ENCODE assay signal across 16 mouse cellular contexts in genomic region chr11:103068272-103068671, GRCm38 (mm10). TPM values are rescaled to one million over a fixed set of nuclear protein-coding genes. Genes with fewer than 3 reads are reported as not detected.
A peak's percentile ranks its signal among the peaks of the same experiment; 100 is the strongest.
DNase-seq lines count a peak whose midpoint lies in the region; ATAC-seq and TF ChIP-seq lines count a peak whose summit lies in the region.
"Had no signal": no experiment of that assay in that cellular context is flagged by ENCODE, and none has a peak within 500 bp of the region (broad histone marks: within the 10 kb centered on the region; RNA-seq: fewer than 3 reads in every experiment).

No protein-coding gene starts in this region.

- no peak overlapping the region for H3K4me2 ChIP-seq in heart, embryonic 16.5 days (ENCODE audit: low read depth, low read length)
- H3K4me2 ChIP-seq in lung, embryonic 16.5 days (ENCODE audit: low read depth, low read length), result no peak overlapping the region
- peak overlapping the region; percentile 63 for H3K4me2 ChIP-seq in myocyte (ENCODE audit: low read depth)
- H3K4me2 ChIP-seq: forebrain, embryonic 13.5 days; liver, embryonic 15.5 days; midbrain, embryonic 12.5 days; neural tube, embryonic 12.5 days had no signal

- no peak for ATAC-seq in heart, embryonic 16.5 days (replicated peaks; ENCODE audit: extremely low read depth, insufficient read depth, low FRiP score)
- no peak for ATAC-seq in lung, embryonic 16.5 days (ENCODE audit: low read depth)
- ATAC-seq: forebrain, embryonic 13.5 days had no signal

- no peaks in the 10 kb centered on the region for H3K9me3 ChIP-seq in heart, embryonic 16.5 days (replicated peaks; ENCODE audit: control insufficient read depth, low read length)
- no peaks in the 10 kb centered on the region for H3K9me3 ChIP-seq in lung, embryonic 16.5 days (ENCODE audit: control insufficient read depth, low read length)
- H3K9me3 ChIP-seq: forebrain, embryonic 13.5 days; liver, embryonic 15.5 days; midbrain, embryonic 12.5 days; neural tube, embryonic 12.5 days had no signal

- no peak overlapping the region for H3ac ChIP-seq in myocyte (ENCODE audit: control insufficient read depth, insufficient read length)

- 94% methylated on average over 4 of the region's 4 CpGs for WGBS in heart, embryonic 16.5 days
- WGBS in lung, embryonic 16.5 days, result 85% methylated on average over 4 of the region's 4 CpGs

- H3K9ac ChIP-seq in heart, embryonic 16.5 days (ENCODE audit: low read length), result no peak overlapping the region
- H3K9ac ChIP-seq in lung, embryonic 16.5 days (ENCODE audit: low read length), result no peak overlapping the region
- H3K9ac ChIP-seq: forebrain, embryonic 13.5 days; liver, embryonic 15.5 days; midbrain, embryonic 12.5 days; neural tube, embryonic 12.5 days had no signal

- peaks cover 16% of the 10 kb centered on the region for H3K4me1 ChIP-seq in heart, embryonic 16.5 days (ENCODE audit: control insufficient read depth, insufficient read depth, low read length)
- peaks cover 8% of the 10 kb centered on the region for H3K4me1 ChIP-seq in lung, embryonic 16.5 days (replicated peaks; ENCODE audit: control insufficient read depth, insufficient read depth, low read length)
- H3K4me1 ChIP-seq: forebrain, embryonic 13.5 days; liver, embryonic 15.5 days; midbrain, embryonic 12.5 days; neural tube, embryonic 12.5 days had no signal

- no peak overlapping the region for H3K4me3 ChIP-seq in gastrocnemius, adult 2 months
- no peak overlapping the region for H3K4me3 ChIP-seq in heart, embryonic 16.5 days (ENCODE audit: low read length)
- H3K4me3 ChIP-seq in lung, embryonic 16.5 days (ENCODE audit: low read length), result no peak overlapping the region
- H3K4me3 ChIP-seq in myocyte, result no peak overlapping the region
- H3K4me3 ChIP-seq: erythroblast, embryonic 14.5 days; forebrain, embryonic 13.5 days; liver, embryonic 15.5 days; midbrain, embryonic 12.5 days; neural tube, embryonic 12.5 days had no signal

- peaks cover 53% of the 10 kb centered on the region for H3K36me3 ChIP-seq in heart, embryonic 16.5 days (ENCODE audit: control insufficient read depth, insufficient read depth)
- H3K36me3 ChIP-seq in lung, embryonic 16.5 days (ENCODE audit: control insufficient read depth, insufficient read depth, low read length), result peaks cover 31% of the 10 kb centered on the region
- H3K36me3 ChIP-seq in myocyte (ENCODE audit: control insufficient read depth, insufficient read depth), result peaks cover 58% of the 10 kb centered on the region

- TF ChIP-seq POLR2A in myocyte (IDR thresholded peaks at IDR 0.05; ENCODE audit: insufficient read length, low read depth), result no peak

- H3K79me2 ChIP-seq in myocyte (ENCODE audit: control insufficient read depth, insufficient read depth), result no peaks in the 10 kb centered on the region

- peak overlapping the region; percentile 90 for H3K27ac ChIP-seq in gastrocnemius, adult 2 months
- peak overlapping the region; percentile 40 for H3K27ac ChIP-seq in heart, embryonic 16.5 days (ENCODE audit: low read length)
- H3K27ac ChIP-seq in lung, embryonic 16.5 days (ENCODE audit: low read length), result peak overlapping the region; percentile 81
- H3K27ac ChIP-seq: forebrain, embryonic 13.5 days; liver, embryonic 15.5 days; midbrain, embryonic 12.5 days; neural tube, embryonic 12.5 days had no signal

- DNase-seq in gastrocnemius, adult 2 months, result no peak
- DNase-seq in gastrocnemius, postnatal 10 days, result no peak
- no peak for DNase-seq in heart, postnatal 4 days
- DNase-seq in lung, postnatal 4 days, result no peak
- DNase-seq: kidney, adult 11 months; layer of hippocampus, postnatal 36 days; thymus, postnatal 36 days had no signal

- intact Hi-C loops in gastrocnemius, adult 2 months (cut with DNase I), result no loop called here

- H3K27me3 ChIP-seq in heart, embryonic 16.5 days (ENCODE audit: control insufficient read depth, insufficient read depth, low read length), result no peaks in the 10 kb centered on the region
- no peaks in the 10 kb centered on the region for H3K27me3 ChIP-seq in lung, embryonic 16.5 days (ENCODE audit: control insufficient read depth, insufficient read depth, low read depth, low read length)
- H3K27me3 ChIP-seq in myocyte (ENCODE audit: control insufficient read depth, insufficient read depth, insufficient read length), result no peaks in the 10 kb centered on the region
- H3K27me3 ChIP-seq: forebrain, embryonic 13.5 days; liver, embryonic 15.5 days; midbrain, embryonic 12.5 days; neural tube, embryonic 12.5 days had no signal

- TF ChIP-seq CTCF in gastrocnemius, adult 2 months (IDR thresholded peaks at IDR 0.05), result no peak

TF ChIP-seq in myocyte, 11 proteins besides CTCF, POLR2A, EP300 and RAD21:
- TF ChIP-seq MYOD1 (IDR thresholded peaks at IDR 0.05; ENCODE audit: control insufficient read depth in 1 of 3, insufficient read length in 2 of 3, low read depth in 2 of 3), result peak in 2 of 3 experiments; percentile 9 to 59
- TF ChIP-seq MAX (IDR thresholded peaks at IDR 0.05; ENCODE audit: low read depth), result no peak
- TF ChIP-seq SRF (IDR thresholded peaks at IDR 0.05; ENCODE audit: control insufficient read depth, insufficient read length, low read depth), result no peak

RNA-seq across cellular contexts. Expression of gene Plcd3, which starts 33.2 kb away (rescaled TPM):
- 1 to 10 TPM; 4.6 to 5.9 TPM for total RNA-seq in gastrocnemius, adult 2 months (2021)
- total RNA-seq in gastrocnemius, postnatal 10 days (2021), result 1 to 10 TPM; 5.8 to 8.6 TPM
- 13.6 and 17.0 TPM in 2 replicates for polyA plus RNA-seq in heart, embryonic 16.5 days (2015; fragmentation: Nextera tagmentation; extraction: Ambion mirVana)
- 10 to 100 TPM; 28.0 to 34.8 TPM for total RNA-seq in heart, postnatal 4 days (2021)
- 3.1 and 3.3 TPM in 2 replicates for polyA plus RNA-seq in lung, embryonic 16.5 days (2015; fragmentation: Nextera tagmentation; extraction: Ambion mirVana)
- 20.6 TPM for polyA plus RNA-seq in myocyte (2012; fragmentation: generic; extraction: Trizol)
- total RNA-seq: monocyte, adult 5-6 weeks had no signal

RNA-seq across cellular contexts. Expression of gene Acbd4, which starts 33.2 kb away (rescaled TPM):
- total RNA-seq in gastrocnemius, adult 2 months (2021), result 10 to 100 TPM; 24.2 to 28.6 TPM
- total RNA-seq in gastrocnemius, postnatal 10 days (2021), result 10 to 100 TPM; 34.9 to 50.5 TPM
- 21.5 and 21.8 TPM in 2 replicates for polyA plus RNA-seq in heart, embryonic 16.5 days (2015; fragmentation: Nextera tagmentation; extraction: Ambion mirVana)
- total RNA-seq in heart, postnatal 4 days (2021), result 10 to 100 TPM; 25.9 to 29.2 TPM
- polyA plus RNA-seq in lung, embryonic 16.5 days (2015; fragmentation: Nextera tagmentation; extraction: Ambion mirVana), result 22.8 and 28.7 TPM in 2 replicates
- 55.2 TPM for polyA plus RNA-seq in myocyte (2012; fragmentation: generic; extraction: Trizol)

RNA-seq across cellular contexts. Expression of gene Dcakd, which starts 40.1 kb away (rescaled TPM):
- 10 to 100 TPM; 12.4 to 25.8 TPM for total RNA-seq in gastrocnemius, adult 2 months (2021)
- 10 to 100 TPM; 34.9 to 45.5 TPM for total RNA-seq in gastrocnemius, postnatal 10 days (2021)
- polyA plus RNA-seq in heart, embryonic 16.5 days (2015; fragmentation: Nextera tagmentation; extraction: Ambion mirVana), result 66.9 and 77.5 TPM in 2 replicates
- total RNA-seq in heart, postnatal 4 days (2021), result 10 to 100 TPM; 76.4 to 77.9 TPM
- polyA plus RNA-seq in lung, embryonic 16.5 days (2015; fragmentation: Nextera tagmentation; extraction: Ambion mirVana), result 140 and 161 TPM in 2 replicates
- 199 TPM for polyA plus RNA-seq in myocyte (2012; fragmentation: generic; extraction: Trizol)

RNA-seq across cellular contexts. Expression of gene Nmt1, which starts 40.3 kb away (rescaled TPM):
- total RNA-seq in gastrocnemius, adult 2 months (2021), result 10 to 100 TPM; 43.8 to 51.9 TPM
- total RNA-seq in gastrocnemius, postnatal 10 days (2021), result 10 to 100 TPM; 41.5 to 49.7 TPM
- polyA plus RNA-seq in heart, embryonic 16.5 days (2015; fragmentation: Nextera tagmentation; extraction: Ambion mirVana), result 39.1 and 41.7 TPM in 2 replicates
- 10 to 100 TPM; 57.6 to 62.7 TPM for total RNA-seq in heart, postnatal 4 days (2021)
- 63.4 and 64.7 TPM in 2 replicates for polyA plus RNA-seq in lung, embryonic 16.5 days (2015; fragmentation: Nextera tagmentation; extraction: Ambion mirVana)
- polyA plus RNA-seq in myocyte (2012; fragmentation: generic; extraction: Trizol), result 77.1 TPM

RNA-seq across cellular contexts. Expression of gene Hexim1, which starts 47.8 kb away (rescaled TPM):
- total RNA-seq in gastrocnemius, adult 2 months (2021), result 10 to 100 TPM; 18.6 to 21.8 TPM
- total RNA-seq in gastrocnemius, postnatal 10 days (2021), result 10 to 100 TPM; 24.0 to 26.7 TPM
- 2.9 TPM in 2 replicates for polyA plus RNA-seq in heart, embryonic 16.5 days (2015; fragmentation: Nextera tagmentation; extraction: Ambion mirVana)
- total RNA-seq in heart, postnatal 4 days (2021), result 10 to 100 TPM; 14.8 to 15.7 TPM
- polyA plus RNA-seq in lung, embryonic 16.5 days (2015; fragmentation: Nextera tagmentation; extraction: Ambion mirVana), result 4.6 and 5.2 TPM in 2 replicates
- polyA plus RNA-seq in myocyte (2012; fragmentation: generic; extraction: Trizol), result 18.7 TPM

Comparison
In these comparisons a context has a peak if more than half of its experiments do, and no peak if none do; other contexts are left out.
1. H3K27ac ChIP-seq: peak in every context shown above with its lines; median percentile 90 in gastrocnemius, adult 2 months; 81 in lung, embryonic 16.5 days; 40 in heart, embryonic 16.5 days.